Mouse (Mus musculus) forebrain, postnatal 0 days (tissue): ENCODE measurements around the gene Fitm1. TPM values are rescaled to one million over a fixed set of nuclear protein-coding genes. Genes with fewer than 3 reads are reported as not detected.
A peak's percentile ranks its signal among the peaks of the same experiment; 100 is the strongest.

Source experiments
- ATAC-seq: fragments of 200-750 bp; cut with Nextera tagmentation; 2 replicates; pipeline ENCODE4 v1.8.0; 2017; ENCODE audit warnings: mild to moderate bottlenecking, moderate library complexity
- DNase-seq: peaks from one replicate; pipeline ENCODE4 v3.0.0-alpha.2; 2015
- H3K27ac ChIP-seq: fragments of 300-500 bp; sonication (generic); 2 replicates; pipeline ENCODE4 v1.5.1; 2014; ENCODE audit warnings: low read depth, mild to moderate bottlenecking, antibody characterized with exemption, low read length, moderate library complexity, mixed read lengths
- H3K27me3 ChIP-seq: fragments of 300-500 bp; sonication (generic); 2 replicates; pipeline ENCODE4 v1.6.1; 2014; ENCODE audit warnings: mild to moderate bottlenecking, low read length, mixed read lengths; ENCODE audit not compliant: insufficient read depth
- H3K36me3 ChIP-seq: fragments of 300-500 bp; sonication (generic); 2 replicates; pipeline ENCODE4 v1.6.1; 2014; ENCODE audit warnings: mild to moderate bottlenecking, moderate library complexity; ENCODE audit not compliant: insufficient read depth
- H3K4me1 ChIP-seq: fragments of 300-500 bp; sonication (generic); 2 replicates; pipeline ENCODE4 v1.6.1; 2014; ENCODE audit warnings: antibody characterized with exemption; ENCODE audit not compliant: insufficient read depth
- H3K4me2 ChIP-seq: fragments of 300-500 bp; sonication (generic); 2 replicates; pipeline ENCODE4 v1.6.1; 2014; ENCODE audit warnings: low read depth, mild to moderate bottlenecking, moderate library complexity
- H3K4me3 ChIP-seq: fragments of 300-500 bp; sonication (generic); 2 replicates; pipeline ENCODE4 v1.5.1; 2014; ENCODE audit warnings: low read depth, low read length, mixed read lengths
- H3K9ac ChIP-seq: fragments of 300-500 bp; sonication (generic); 2 replicates; pipeline ENCODE4 v1.6.1; 2014; ENCODE audit warnings: mild to moderate bottlenecking
- H3K9me3 ChIP-seq: fragments of 300-500 bp; sonication (generic); 2 replicates; pipeline ENCODE4 v1.6.1; 2016; ENCODE audit warnings: low read length
- CTCF ChIP-seq: sonication (generic); IDR thresholded peaks from 2 replicates; pipeline ENCODE4 v1.5.1; 2016; ENCODE audit warnings: antibody characterized with exemption, control low read depth, low read depth
- WGBS: fragments of 180-500 bp; shearing (Covaris S2); extraction: QIAGEN DNeasy Blood & Tissue Kit; methylation state at CpG from one replicate; pipeline ENCODE4 v1.1.7; 2014; 5-methylcytosine and 5-hydroxymethylcytosine counted together
- polyA plus RNA-seq: library from polyadenylated mRNA; unstranded; fragments of >200 nt; fragmentation: Nextera tagmentation; extraction: Ambion mirVana; gene quantifications from 2 replicates; pipeline ENCODE4 v1.2.1, GENCODE M21; 2015
- total RNA-seq: library from RNA; depleted of rRNA; stranded (reverse); fragments of >200 nt; gene quantifications from 2 replicates; pipeline ENCODE4 v1.2.3, GENCODE M21; 2014; rRNA removed

The Fitm1 gene
- total and polyA plus RNA-seq, 2 experiments from 2014 or later, result 0.22 TPM; not detected in 1

GRCm38 (mm10) chr14:55608339-55608738 is 32.9 kb downstream of the Fitm1 start:
- no peak overlapping the region for H3K4me3 ChIP-seq
- H3K4me1 ChIP-seq, result no peaks in the 10 kb centered on the region
- 98% methylated on average over 6 of the region's 6 CpGs for WGBS
- no peak for TF ChIP-seq CTCF
- no peak overlapping the region for H3K27ac ChIP-seq
- H3K9ac ChIP-seq, result no peak overlapping the region
- ATAC-seq, result no peak
- peaks cover 44% of the 10 kb centered on the region for H3K36me3 ChIP-seq
- H3K27me3 ChIP-seq, result no peaks in the 10 kb centered on the region
- H3K4me2 ChIP-seq, result no peak overlapping the region
- DNase-seq, result no peak
- no peaks in the 10 kb centered on the region for H3K9me3 ChIP-seq

GRCm38 (mm10) chr14:55613346-55613745 is 37.9 kb downstream of the Fitm1 start:
- TF ChIP-seq CTCF, result no peak
- H3K4me1 ChIP-seq, result no peaks in the 10 kb centered on the region
- DNase-seq, result no peak
- peaks cover 16% of the 10 kb centered on the region for H3K36me3 ChIP-seq
- H3K4me3 ChIP-seq, result no peak overlapping the region
- 57% methylated on average over 6 of the region's 6 CpGs for WGBS
- no peak overlapping the region for H3K27ac ChIP-seq
- ATAC-seq, result no peak
- H3K27me3 ChIP-seq, result no peaks in the 10 kb centered on the region
- H3K9me3 ChIP-seq, result no peaks in the 10 kb centered on the region
- H3K4me2 ChIP-seq, result no peak overlapping the region
- H3K9ac ChIP-seq, result no peak overlapping the region

- Histone ChIP-seq H3K36me3 (0 out of 2 replicates have a peak, but pooled peaks cover 3% of the 10 kb centered on the region), H3K4me3 (no peak overlapping the region), H3K27me3 (no peaks in the 10 kb centered on the region), H3K9ac (no peak overlapping the region), H3K4me2 (no peak overlapping the region), H3K9me3 (no peaks in the 10 kb centered on the region), H3K27ac (no peak overlapping the region), H3K4me1 (no peaks in the 10 kb centered on the region)
- WGBS, result 83% methylated on average over 7 of the region's 7 CpGs
- ATAC-seq (no peak), DNase-seq (no peak)
- TF ChIP-seq CTCF, result no peak
These were observed 39.3 kb downstream of the Fitm1 start for GRCm38 (mm10) chr14:55614565-55615178.

- Histone ChIP-seq H3K4me1 (no peaks in the 10 kb centered on the region), H3K36me3 (no peaks in the 10 kb centered on the region), H3K27me3 (no peaks in the 10 kb centered on the region), H3K4me3 (no peak overlapping the region), H3K27ac (no peak overlapping the region), H3K4me2 (no peak overlapping the region), H3K9me3 (no peaks in the 10 kb centered on the region), H3K9ac (no peak overlapping the region)
- no peak for ATAC-seq
- WGBS, result 47% methylated on average over 2 of the region's 2 CpGs
- no peak for DNase-seq
- no peak for TF ChIP-seq CTCF
These were observed 40.5 kb downstream of the Fitm1 start for GRCm38 (mm10) chr14:55615876-55616275.

- H3K27me3 ChIP-seq, result no peaks in the 10 kb centered on the region
- 79% methylated on average over 2 of the region's 2 CpGs for WGBS
- no peak overlapping the region for H3K4me2 ChIP-seq
- no peaks in the 10 kb centered on the region for H3K4me1 ChIP-seq
- no peak for TF ChIP-seq CTCF
- no peak overlapping the region for H3K9ac ChIP-seq
- no peak overlapping the region for H3K27ac ChIP-seq
- no peaks in the 10 kb centered on the region for H3K36me3 ChIP-seq
- no peaks in the 10 kb centered on the region for H3K9me3 ChIP-seq
- no peak for DNase-seq
- ATAC-seq, result no peak
- H3K4me3 ChIP-seq, result no peak overlapping the region
These were observed 41.4 kb downstream of the Fitm1 start for GRCm38 (mm10) chr14:55616844-55617243.

- H3K4me1 ChIP-seq, result no peaks in the 10 kb centered on the region
- H3K27ac ChIP-seq, result no peak within 1 kb of the TSS
- H3K9me3 ChIP-seq, result no peaks in the 10 kb centered on the region
- ATAC-seq, result peak; percentile 84
- DNase-seq, result peak; percentile 51
- H3K4me3 ChIP-seq, result peak within 1 kb of the TSS; percentile 18
- TF ChIP-seq CTCF, result no peak; the same call in 1 of the 2 replicates
- H3K9ac ChIP-seq, result no peak within 1 kb of the TSS
- 35% methylated on average over 21 of the region's 21 CpGs for WGBS
- H3K4me2 ChIP-seq, result peak within 1 kb of the TSS; percentile 28
- no peaks in the 10 kb centered on the region for H3K27me3 ChIP-seq
- no peaks in the 10 kb centered on the region for H3K36me3 ChIP-seq
These were observed 42.4 kb downstream of the Fitm1 start, which contains the start of gene Rec8 for GRCm38 (mm10) chr14:55617822-55618221. Rec8 (plus strand) TSS chr14:55618037.

- H3K9ac ChIP-seq, result no peak overlapping the region
- ATAC-seq (peak; percentile 41; the same call in 1 of the 2 replicates), DNase-seq (no peak)
- H3K27me3 ChIP-seq, result no peaks in the 10 kb centered on the region
- peak overlapping the region; percentile 18 for H3K4me3 ChIP-seq
- H3K4me2 ChIP-seq, result peak overlapping the region; percentile 28
- WGBS, result 51% methylated on average over 22 of the region's 22 CpGs
- no peaks in the 10 kb centered on the region for H3K9me3 ChIP-seq
- H3K27ac ChIP-seq, result no peak overlapping the region
- no peak for TF ChIP-seq CTCF
- H3K4me1 ChIP-seq, result no peaks in the 10 kb centered on the region
- H3K36me3 ChIP-seq, result no peaks in the 10 kb centered on the region
These were observed 43.2 kb downstream of the Fitm1 start for GRCm38 (mm10) chr14:55618486-55619195.

Other genes with a start within 250 kb of the Fitm1 start
Only the 30 nearest of the 31 such genes appear.
- 11.9 and 14.8 TPM in 2 replicates for gene Dhrs4, start 96.9 kb upstream of the Fitm1 start, total RNA-seq
- gene Dhrs4, start 96.9 kb upstream of the Fitm1 start, polyA plus RNA-seq, result 20.9 and 22.2 TPM in 2 replicates
- gene Carmil3, start 85.0 kb upstream of the Fitm1 start, total RNA-seq, result 91.4 and 129 TPM in 2 replicates
- 13.2 and 19.5 TPM in 2 replicates for gene Carmil3, start 85.0 kb upstream of the Fitm1 start, polyA plus RNA-seq
- 32.5 and 39.6 TPM in 2 replicates for gene Cpne6, start 65.2 kb upstream of the Fitm1 start, total RNA-seq
- 48.7 and 49.9 TPM in 2 replicates for gene Cpne6, start 65.2 kb upstream of the Fitm1 start, polyA plus RNA-seq
- 2.0 and 2.7 TPM in 2 replicates for gene Nrl, start 50.6 kb upstream of the Fitm1 start, total RNA-seq
- gene Nrl, start 50.6 kb upstream of the Fitm1 start, polyA plus RNA-seq, result 0.21 TPM in 1 of 2 replicates, not detected in the other
- gene Pck2, start 35.4 kb upstream of the Fitm1 start, total RNA-seq, result 23.6 and 24.5 TPM in 2 replicates
- 9.8 and 12.5 TPM in 2 replicates for gene Pck2, start 35.4 kb upstream of the Fitm1 start, polyA plus RNA-seq
- gene Dcaf11, start 15.6 kb upstream of the Fitm1 start, total RNA-seq, result 101 and 104 TPM in 2 replicates
- gene Dcaf11, start 15.6 kb upstream of the Fitm1 start, polyA plus RNA-seq, result 89.4 and 103 TPM in 2 replicates
- gene A730061H03Rik, start 15.2 kb upstream of the Fitm1 start, total RNA-seq, result not detected in 2 replicates
- gene A730061H03Rik, start 15.2 kb upstream of the Fitm1 start, polyA plus RNA-seq, result not detected in 2 replicates
- gene Psme1, start 2.5 kb downstream of the Fitm1 start, total RNA-seq, result 136 and 138 TPM in 2 replicates
- gene Psme1, start 2.5 kb downstream of the Fitm1 start, polyA plus RNA-seq, result 219 and 238 TPM in 2 replicates
- 25.2 and 31.5 TPM in 2 replicates for gene Emc9, start 9.7 kb downstream of the Fitm1 start, total RNA-seq
- gene Emc9, start 9.7 kb downstream of the Fitm1 start, polyA plus RNA-seq, result 53.2 and 55.6 TPM in 2 replicates
- gene Psme2, start 15.5 kb downstream of the Fitm1 start, total RNA-seq, result 76.2 and 137 TPM in 2 replicates
- 171 and 193 TPM in 2 replicates for gene Psme2, start 15.5 kb downstream of the Fitm1 start, polyA plus RNA-seq
- gene Rnf31, start 16.1 kb downstream of the Fitm1 start, total RNA-seq, result 13.5 and 24.2 TPM in 2 replicates
- gene Rnf31, start 16.1 kb downstream of the Fitm1 start, polyA plus RNA-seq, result 17.0 and 18.9 TPM in 2 replicates
- gene Irf9, start 28.0 kb downstream of the Fitm1 start, total RNA-seq, result 16.8 and 18.1 TPM in 2 replicates
- gene Irf9, start 28.0 kb downstream of the Fitm1 start, polyA plus RNA-seq, result 5.6 and 7.0 TPM in 2 replicates
- 8.5 and 9.2 TPM in 2 replicates for gene Rec8, start 42.4 kb downstream of the Fitm1 start, total RNA-seq
- gene Rec8, start 42.4 kb downstream of the Fitm1 start, polyA plus RNA-seq, result 5.9 and 7.2 TPM in 2 replicates
- gene Ipo4, start 60.3 kb downstream of the Fitm1 start, total RNA-seq, result 79.8 and 92.0 TPM in 2 replicates
- 82.4 and 90.9 TPM in 2 replicates for gene Ipo4, start 60.3 kb downstream of the Fitm1 start, polyA plus RNA-seq
- gene Gm49378, start 62.3 kb downstream of the Fitm1 start, total RNA-seq, result 2.1 and 6.4 TPM in 2 replicates
- gene Gm49378, start 62.3 kb downstream of the Fitm1 start, polyA plus RNA-seq, result 0.97 and 1.0 TPM in 2 replicates
- gene Tm9sf1, start 68.2 kb downstream of the Fitm1 start, total RNA-seq, result 26.5 and 33.4 TPM in 2 replicates
- 36.0 and 48.4 TPM in 2 replicates for gene Tm9sf1, start 68.2 kb downstream of the Fitm1 start, polyA plus RNA-seq
- gene Tssk4, start 74.6 kb downstream of the Fitm1 start, total RNA-seq, result 0.43 and 0.46 TPM in 2 replicates
- 0.22 and 0.23 TPM in 2 replicates for gene Tssk4, start 74.6 kb downstream of the Fitm1 start, polyA plus RNA-seq
- 50.8 and 51.5 TPM in 2 replicates for gene Mdp1, start 84.9 kb downstream of the Fitm1 start, total RNA-seq
- gene Mdp1, start 84.9 kb downstream of the Fitm1 start, polyA plus RNA-seq, result 60.0 and 63.5 TPM in 2 replicates
- gene Gmpr2, start 96.3 kb downstream of the Fitm1 start, total RNA-seq, result 19.9 and 26.9 TPM in 2 replicates
- 37.3 and 40.9 TPM in 2 replicates for gene Gmpr2, start 96.3 kb downstream of the Fitm1 start, polyA plus RNA-seq
- gene Nedd8, start 96.5 kb downstream of the Fitm1 start, total RNA-seq, result 132 and 192 TPM in 2 replicates
- gene Nedd8, start 96.5 kb downstream of the Fitm1 start, polyA plus RNA-seq, result 593 and 742 TPM in 2 replicates
- gene Tinf2, start 106.2 kb downstream of the Fitm1 start, total RNA-seq, result 16.9 and 26.3 TPM in 2 replicates
- gene Tinf2, start 106.2 kb downstream of the Fitm1 start, polyA plus RNA-seq, result 18.8 and 21.5 TPM in 2 replicates
- gene Tgm1, start 138.3 kb downstream of the Fitm1 start, total RNA-seq, result 0.05 and 0.15 TPM in 2 replicates
- 0.15 and 0.21 TPM in 2 replicates for gene Tgm1, start 138.3 kb downstream of the Fitm1 start, polyA plus RNA-seq
- gene Rabggta, start 146.6 kb downstream of the Fitm1 start, total RNA-seq, result 72.8 and 73.3 TPM in 2 replicates
- 49.4 and 56.9 TPM in 2 replicates for gene Rabggta, start 146.6 kb downstream of the Fitm1 start, polyA plus RNA-seq
- gene Dhrs1, start 170.1 kb downstream of the Fitm1 start, total RNA-seq, result 70.4 and 83.8 TPM in 2 replicates
- gene Dhrs1, start 170.1 kb downstream of the Fitm1 start, polyA plus RNA-seq, result 83.3 and 86.0 TPM in 2 replicates
- gene Nop9, start 170.1 kb downstream of the Fitm1 start, total RNA-seq, result 23.3 and 34.7 TPM in 2 replicates
- 21.4 and 25.6 TPM in 2 replicates for gene Nop9, start 170.1 kb downstream of the Fitm1 start, polyA plus RNA-seq
- gene Cideb, start 182.8 kb downstream of the Fitm1 start, total RNA-seq, result 0.23 and 0.43 TPM in 2 replicates
- 0.20 and 0.54 TPM in 2 replicates for gene Cideb, start 182.8 kb downstream of the Fitm1 start, polyA plus RNA-seq
- 0.38 TPM in 2 replicates for gene Ltb4r2, start 185.8 kb downstream of the Fitm1 start, total RNA-seq
- gene Ltb4r2, start 185.8 kb downstream of the Fitm1 start, polyA plus RNA-seq, result 0.65 and 1.1 TPM in 2 replicates
- 0.38 and 0.48 TPM in 2 replicates for gene Ltb4r1, start 190.3 kb downstream of the Fitm1 start, total RNA-seq
- gene Ltb4r1, start 190.3 kb downstream of the Fitm1 start, polyA plus RNA-seq, result 0.90 and 0.99 TPM in 2 replicates
- 1.6 and 3.6 TPM in 2 replicates for gene Adcy4, start 208.5 kb downstream of the Fitm1 start, total RNA-seq
- gene Adcy4, start 208.5 kb downstream of the Fitm1 start, polyA plus RNA-seq, result 1.6 and 1.7 TPM in 2 replicates
- 0.46 and 0.90 TPM in 2 replicates for gene Ripk3, start 213.2 kb downstream of the Fitm1 start, total RNA-seq
- gene Ripk3, start 213.2 kb downstream of the Fitm1 start, polyA plus RNA-seq, result 0.86 and 2.0 TPM in 2 replicates